Mouse (Mus musculus): ENCODE results near the gene Vmn1r45. TPM values are rescaled to one million over a fixed set of nuclear protein-coding genes. Genes with fewer than 3 reads are reported as not detected.

Gene Vmn1r45
- polyA plus RNA-seq (2014; fragmentation: Illumina TruSeq; extraction: RNeasy Lipid Tissue Mini Kit (QIAGEN cat#74804); ENCODE audit: low replicate concordance), result not detected

GRCm38 (mm10) chr6:89940498-89940897 lies at the start of gene Vmn1r45:
Vmn1r45 (minus strand) TSS chr6:89940598.

DNA sequence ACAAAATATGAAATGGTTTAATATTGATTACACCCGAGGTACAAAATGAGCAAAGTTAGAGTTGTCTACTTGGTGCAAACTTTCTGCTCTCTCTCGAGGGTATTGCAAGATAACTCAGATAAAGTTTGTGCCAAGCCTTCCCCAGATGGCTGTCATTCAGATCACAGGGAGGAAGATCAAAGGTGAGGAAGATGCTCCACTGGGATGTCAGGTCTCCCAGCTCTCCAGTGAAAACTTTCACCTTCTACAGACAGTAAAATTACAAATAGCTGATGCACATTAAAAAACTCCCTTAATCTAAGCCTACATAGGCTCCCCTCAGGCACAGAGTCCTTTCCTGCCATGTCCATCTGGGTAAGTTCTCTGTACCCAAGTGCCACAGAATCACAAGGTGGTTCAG lies 28.6 kb upstream of the Vmn1r45 start, which contains the start of gene Vmn1r46:
Gene Vmn1r46 (plus strand): TSS at position 301 of the 400 bp plus-strand sequence.

GRCm38 (mm10) chr6:89883360-89883759 lies 57.0 kb downstream of the Vmn1r45 start, which contains the start of gene Vmn1r44:
Vmn1r44 (plus strand) TSS chr6:89883660.

Other genes starting within 250 kb of the Vmn1r45 start
- gene Vmn1r40, start 233.1 kb downstream of the Vmn1r45 start, polyA plus RNA-seq (2014; fragmentation: Illumina TruSeq; extraction: RNeasy Lipid Tissue Mini Kit (QIAGEN cat#74804); ENCODE audit: low replicate concordance), result not detected
- gene Vmn1r41, start 199.8 kb downstream of the Vmn1r45 start, polyA plus RNA-seq (2014; fragmentation: Illumina TruSeq; extraction: RNeasy Lipid Tissue Mini Kit (QIAGEN cat#74804); ENCODE audit: low replicate concordance), result not detected
- not detected for gene Vmn1r42, start 64.2 kb downstream of the Vmn1r45 start, polyA plus RNA-seq (2014; fragmentation: Illumina TruSeq; extraction: RNeasy Lipid Tissue Mini Kit (QIAGEN cat#74804); ENCODE audit: low replicate concordance)
- gene Vmn1r43, start 64.2 kb downstream of the Vmn1r45 start, polyA plus RNA-seq (2014; fragmentation: Illumina TruSeq; extraction: RNeasy Lipid Tissue Mini Kit (QIAGEN cat#74804); ENCODE audit: low replicate concordance), result not detected
- not detected for gene Vmn1r44, start 56.9 kb downstream of the Vmn1r45 start, polyA plus RNA-seq (2014; fragmentation: Illumina TruSeq; extraction: RNeasy Lipid Tissue Mini Kit (QIAGEN cat#74804); ENCODE audit: low replicate concordance)
- gene Vmn1r46, start 28.7 kb upstream of the Vmn1r45 start, polyA plus RNA-seq (2014; fragmentation: Illumina TruSeq; extraction: RNeasy Lipid Tissue Mini Kit (QIAGEN cat#74804); ENCODE audit: low replicate concordance), result not detected
- not detected for gene Vmn1r47, start 75.5 kb upstream of the Vmn1r45 start, polyA plus RNA-seq (2014; fragmentation: Illumina TruSeq; extraction: RNeasy Lipid Tissue Mini Kit (QIAGEN cat#74804); ENCODE audit: low replicate concordance)
- gene Vmn1r48, start 96.2 kb upstream of the Vmn1r45 start, polyA plus RNA-seq (2014; fragmentation: Illumina TruSeq; extraction: RNeasy Lipid Tissue Mini Kit (QIAGEN cat#74804); ENCODE audit: low replicate concordance), result not detected
- not detected for gene Vmn1r49, start 137.9 kb upstream of the Vmn1r45 start, polyA plus RNA-seq (2014; fragmentation: Illumina TruSeq; extraction: RNeasy Lipid Tissue Mini Kit (QIAGEN cat#74804); ENCODE audit: low replicate concordance)
- gene Vmn1r50, start 160.8 kb upstream of the Vmn1r45 start, polyA plus RNA-seq (2014; fragmentation: Illumina TruSeq; extraction: RNeasy Lipid Tissue Mini Kit (QIAGEN cat#74804); ENCODE audit: low replicate concordance), result not detected
- not detected for gene Vmn1r51, start 182.0 kb upstream of the Vmn1r45 start, polyA plus RNA-seq (2014; fragmentation: Illumina TruSeq; extraction: RNeasy Lipid Tissue Mini Kit (QIAGEN cat#74804); ENCODE audit: low replicate concordance)
- gene Vmn1r52, start 234.2 kb upstream of the Vmn1r45 start, polyA plus RNA-seq (2014; fragmentation: Illumina TruSeq; extraction: RNeasy Lipid Tissue Mini Kit (QIAGEN cat#74804); ENCODE audit: low replicate concordance), result not detected